Mouse (Mus musculus) kidney, adult 2 months (tissue): ENCODE data around the gene Hoxb4.

Source experiments
- CTCF ChIP-seq: fragments of 200-500 bp; conservative IDR thresholded peaks from 2 replicates; pipeline ENCODE4 v1.5.1; 2011; ENCODE audit warnings: low read depth, mild to moderate bottlenecking, control low read depth, low read length, moderate library complexity, mixed read lengths; ENCODE audit not compliant: insufficient read depth, insufficient read length
- POLR2A ChIP-seq: fragments of 200-500 bp; IDR thresholded peaks from one replicate; pipeline ENCODE4 v1.6.1; 2011; ENCODE audit warnings: low read depth, low read length, control low read depth

DNA sequence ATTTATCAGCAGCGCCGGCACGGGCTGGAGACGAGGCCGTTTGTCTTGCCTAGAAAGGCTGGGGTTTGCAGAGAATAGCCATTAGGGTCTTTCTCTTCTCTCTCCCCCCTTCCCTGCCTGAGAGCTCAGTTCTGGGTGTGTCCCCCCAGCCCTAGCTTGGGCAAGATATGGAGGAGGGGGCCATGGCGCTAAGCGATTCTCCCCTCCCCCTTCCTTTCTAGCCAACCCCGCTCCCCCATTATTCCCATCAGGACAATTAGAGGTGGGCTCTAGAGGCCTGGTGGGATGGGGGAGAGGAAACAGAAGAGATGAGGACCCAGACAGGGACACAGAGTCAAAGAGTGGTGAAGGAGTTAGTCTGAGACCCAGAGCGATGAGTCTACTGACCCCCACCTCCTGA lies 30.7 kb upstream of the Hoxb4 start:
- no peak for TF ChIP-seq CTCF
- TF ChIP-seq POLR2A: no peak
